Mouse (Mus musculus): Measurements from ENCODE around the gene Tmppe. TPM values are rescaled to one million over a fixed set of nuclear protein-coding genes. Genes with fewer than 3 reads are reported as not detected.

Tmppe gene
- polyA plus RNA-seq, 1 experiment from 2014 or later: 2.1 TPM

DNA sequence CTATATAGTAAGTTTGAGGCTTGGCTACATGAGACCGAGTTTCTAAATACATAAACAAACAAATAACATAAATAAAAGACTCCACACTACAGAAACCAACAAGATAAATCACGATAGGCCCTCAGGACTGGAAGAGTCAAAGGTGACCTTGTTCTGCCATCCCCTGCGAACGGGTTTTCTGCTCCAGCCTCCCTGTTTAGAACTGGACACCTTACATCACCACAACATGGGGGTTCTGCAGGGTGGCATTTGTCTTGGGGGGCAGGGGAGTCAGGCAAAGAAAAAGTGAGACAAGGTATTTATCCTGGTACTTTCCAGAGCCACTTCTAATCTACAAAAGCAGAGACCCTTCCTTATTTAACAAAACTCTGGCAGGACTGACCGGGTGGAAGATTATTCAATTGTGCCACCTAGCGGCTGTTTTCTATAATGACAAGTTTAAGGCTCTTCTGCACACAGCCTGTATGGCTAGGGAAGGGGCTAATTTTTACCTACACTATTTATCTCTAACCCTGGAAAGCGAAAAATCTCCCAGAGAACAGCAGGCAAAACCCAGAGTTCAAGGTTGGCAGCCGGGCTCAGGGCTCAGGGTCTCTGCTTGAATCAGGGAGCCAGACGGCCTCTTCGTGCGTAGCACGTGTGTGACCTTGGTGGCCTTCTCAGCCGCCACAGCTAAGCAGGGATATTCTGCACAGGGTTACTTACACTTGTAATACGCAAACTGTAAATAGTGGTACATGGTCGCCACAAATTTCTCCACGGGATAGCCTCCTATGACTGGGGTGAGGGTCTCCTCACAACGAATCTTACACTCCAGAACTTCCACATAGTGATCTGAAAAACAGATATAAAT lies 19.8 kb upstream of the Tmppe start:
- Histone ChIP-seq H3K4me1 (ENCODE audit: control insufficient read depth, insufficient read depth, low read length) (no peaks in the 10 kb centered on the region), H3K9me3 (ENCODE audit: control insufficient read depth, low read length) (no peaks in the 10 kb centered on the region), H3K4me2 (ENCODE audit: low read depth, low read length) (no peak overlapping the region), H3K27ac (replicated peaks; ENCODE audit: low read depth, low read length) (no peak overlapping the region), H3K36me3 (ENCODE audit: control insufficient read depth, insufficient read depth, low read length) (peaks cover 73% of the 10 kb centered on the region), H3K4me3 (ENCODE audit: low read depth, low read length) (no peak overlapping the region), H3K9ac (ENCODE audit: low read depth, low read length) (no peak overlapping the region), H3K27me3 (replicated peaks; ENCODE audit: control insufficient read depth, insufficient read depth, low read length) (no peaks in the 10 kb centered on the region)
- peak; percentile 63 for DNase-seq (ENCODE audit: low spot score)
- WGBS: 68% methylated on average over 17 of the region's 17 CpGs
- ATAC-seq (ENCODE audit: low read depth): peak; percentile 51; the same call in 1 of the 2 replicates

- Histone ChIP-seq H3K9me3 (ENCODE audit: control insufficient read depth, low read length) (no peaks in the 10 kb centered on the region), H3K4me2 (ENCODE audit: low read depth, low read length) (no peak overlapping the region), H3K4me1 (ENCODE audit: control insufficient read depth, insufficient read depth, low read length) (no peaks in the 10 kb centered on the region), H3K27me3 (replicated peaks; ENCODE audit: control insufficient read depth, insufficient read depth, low read length) (no peaks in the 10 kb centered on the region), H3K36me3 (ENCODE audit: control insufficient read depth, insufficient read depth, low read length) (peaks cover 65% of the 10 kb centered on the region), H3K9ac (ENCODE audit: low read depth, low read length) (no peak overlapping the region), H3K4me3 (ENCODE audit: low read depth, low read length) (no peak overlapping the region), H3K27ac (replicated peaks; ENCODE audit: low read depth, low read length) (no peak overlapping the region)
- ATAC-seq (ENCODE audit: low read depth) (no peak), DNase-seq (ENCODE audit: low spot score) (no peak)
- 89% methylated on average over 17 of the region's 17 CpGs for WGBS
These were observed 17.8 kb upstream of the Tmppe start for GRCm38 (mm10) chr9:114382936-114383710.

GRCm38 (mm10) chr9:114384691-114385090 lies 16.2 kb upstream of the Tmppe start:
- Histone ChIP-seq H3K4me2 (ENCODE audit: low read depth, low read length) (no peak overlapping the region), H3K27me3 (replicated peaks; ENCODE audit: control insufficient read depth, insufficient read depth, low read length) (no peaks in the 10 kb centered on the region), H3K9me3 (ENCODE audit: control insufficient read depth, low read length) (no peaks in the 10 kb centered on the region), H3K36me3 (ENCODE audit: control insufficient read depth, insufficient read depth, low read length) (peaks cover 57% of the 10 kb centered on the region), H3K9ac (ENCODE audit: low read depth, low read length) (no peak overlapping the region), H3K27ac (replicated peaks; ENCODE audit: low read depth, low read length) (no peak overlapping the region), H3K4me3 (ENCODE audit: low read depth, low read length) (no peak overlapping the region), H3K4me1 (ENCODE audit: control insufficient read depth, insufficient read depth, low read length) (peaks cover 3% of the 10 kb centered on the region; the same call in 1 of the 2 replicates)
- 88% methylated on average over 24 of the region's 24 CpGs for WGBS
- ATAC-seq (ENCODE audit: low read depth): no peak
- no peak for DNase-seq (ENCODE audit: low spot score)

DNA sequence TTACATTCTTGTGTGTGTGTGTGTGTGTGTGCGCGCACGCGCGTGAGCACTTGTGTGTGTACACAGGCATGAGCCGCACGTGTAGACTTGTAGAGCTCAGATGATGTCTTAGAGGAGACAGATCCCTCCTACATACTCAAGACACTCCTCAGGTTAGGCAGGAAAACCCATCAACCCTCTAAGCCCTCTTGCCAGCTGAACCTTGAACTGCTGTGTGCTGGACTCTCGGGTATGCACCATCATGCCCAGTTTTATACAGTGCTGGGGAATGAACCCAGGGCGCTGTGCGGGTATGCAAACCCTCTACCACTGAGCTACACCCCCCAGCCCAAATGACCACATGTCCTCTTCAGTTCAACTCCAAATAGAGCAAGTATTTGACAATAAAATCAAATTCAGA lies 15.7 kb upstream of the Tmppe start:
- Histone ChIP-seq H3K4me3 (ENCODE audit: low read depth, low read length) (no peak overlapping the region), H3K4me2 (ENCODE audit: low read depth, low read length) (no peak overlapping the region), H3K4me1 (ENCODE audit: control insufficient read depth, insufficient read depth, low read length) (peaks cover 3% of the 10 kb centered on the region; the same call in 1 of the 2 replicates), H3K9me3 (ENCODE audit: control insufficient read depth, low read length) (no peaks in the 10 kb centered on the region), H3K27me3 (replicated peaks; ENCODE audit: control insufficient read depth, insufficient read depth, low read length) (no peaks in the 10 kb centered on the region), H3K27ac (replicated peaks; ENCODE audit: low read depth, low read length) (no peak overlapping the region), H3K36me3 (ENCODE audit: control insufficient read depth, insufficient read depth, low read length) (peaks cover 52% of the 10 kb centered on the region), H3K9ac (ENCODE audit: low read depth, low read length) (no peak overlapping the region)
- no peak for ATAC-seq (ENCODE audit: low read depth)
- 98% methylated on average over 10 of the region's 10 CpGs for WGBS
- no peak for DNase-seq (ENCODE audit: low spot score)

DNA sequence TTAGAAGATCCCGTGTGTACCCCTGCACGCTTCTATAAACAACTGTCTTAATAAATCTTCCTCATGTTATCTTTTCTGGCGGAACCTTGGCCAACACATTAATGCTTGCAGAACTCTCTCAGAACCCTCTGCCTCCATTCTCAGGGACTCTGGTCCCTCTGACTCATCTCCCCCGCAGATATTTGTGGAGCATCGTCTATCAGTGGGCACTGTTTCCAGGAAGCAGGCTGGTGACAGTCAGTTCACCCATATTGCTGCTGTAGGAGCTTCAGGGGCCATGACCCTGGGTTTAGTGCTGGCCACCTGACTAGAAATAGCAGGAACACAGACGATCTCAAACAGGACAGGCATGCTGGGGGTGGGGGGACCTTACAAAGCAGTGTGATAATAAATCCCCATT lies 13.8 kb upstream of the Tmppe start:
- Histone ChIP-seq H3K4me3 (ENCODE audit: low read depth, low read length) (no peak overlapping the region), H3K27ac (replicated peaks; ENCODE audit: low read depth, low read length) (no peak overlapping the region), H3K4me1 (ENCODE audit: control insufficient read depth, insufficient read depth, low read length) (peaks cover 3% of the 10 kb centered on the region; the same call in 1 of the 2 replicates), H3K36me3 (ENCODE audit: control insufficient read depth, insufficient read depth, low read length) (peaks cover 41% of the 10 kb centered on the region), H3K27me3 (replicated peaks; ENCODE audit: control insufficient read depth, insufficient read depth, low read length) (no peaks in the 10 kb centered on the region), H3K9me3 (ENCODE audit: control insufficient read depth, low read length) (no peaks in the 10 kb centered on the region), H3K9ac (ENCODE audit: low read depth, low read length) (no peak overlapping the region), H3K4me2 (ENCODE audit: low read depth, low read length) (no peak overlapping the region)
- DNase-seq (ENCODE audit: low spot score): no peak
- ATAC-seq (ENCODE audit: low read depth): no peak
- 69% methylated on average over 6 of the region's 6 CpGs for WGBS

GRCm38 (mm10) chr9:114388288-114388687 lies 12.6 kb upstream of the Tmppe start:
- no peak for DNase-seq (ENCODE audit: low spot score)
- Histone ChIP-seq H3K4me3 (ENCODE audit: low read depth, low read length) (peak overlapping the region; percentile 85; the same call in 1 of the 2 replicates), H3K27me3 (replicated peaks; ENCODE audit: control insufficient read depth, insufficient read depth, low read length) (no peaks in the 10 kb centered on the region), H3K4me2 (ENCODE audit: low read depth, low read length) (peak overlapping the region; percentile 73), H3K4me1 (ENCODE audit: control insufficient read depth, insufficient read depth, low read length) (peaks cover 3% of the 10 kb centered on the region; the same call in 1 of the 2 replicates), H3K36me3 (ENCODE audit: control insufficient read depth, insufficient read depth, low read length) (peaks cover 30% of the 10 kb centered on the region), H3K27ac (replicated peaks; ENCODE audit: low read depth, low read length) (peak overlapping the region; percentile 94; the same call in 1 of the 2 replicates), H3K9ac (ENCODE audit: low read depth, low read length) (no peak overlapping the region), H3K9me3 (ENCODE audit: control insufficient read depth, low read length) (no peaks in the 10 kb centered on the region)
- WGBS: 73% methylated on average over 8 of the region's 8 CpGs
- no peak for ATAC-seq (ENCODE audit: low read depth)

GRCm38 (mm10) chr9:114388701-114389370 lies 12.1 kb upstream of the Tmppe start:
- Histone ChIP-seq H3K27ac (replicated peaks; ENCODE audit: low read depth, low read length) (peak overlapping the region; percentile 94), H3K9ac (ENCODE audit: low read depth, low read length) (no peak overlapping the region; the same call in 1 of the 2 replicates), H3K4me2 (ENCODE audit: low read depth, low read length) (peak overlapping the region; percentile 73), H3K36me3 (ENCODE audit: control insufficient read depth, insufficient read depth, low read length) (peaks cover 25% of the 10 kb centered on the region), H3K4me3 (ENCODE audit: low read depth, low read length) (peak overlapping the region; percentile 85), H3K27me3 (replicated peaks; ENCODE audit: control insufficient read depth, insufficient read depth, low read length) (no peaks in the 10 kb centered on the region), H3K4me1 (ENCODE audit: control insufficient read depth, insufficient read depth, low read length) (peaks cover 3% of the 10 kb centered on the region; the same call in 1 of the 2 replicates), H3K9me3 (ENCODE audit: control insufficient read depth, low read length) (no peaks in the 10 kb centered on the region)
- DNase-seq (ENCODE audit: low spot score): peak; percentile 26
- no peak for ATAC-seq (ENCODE audit: low read depth)
- 59% methylated on average over 3 of the region's 3 CpGs for WGBS

DNA sequence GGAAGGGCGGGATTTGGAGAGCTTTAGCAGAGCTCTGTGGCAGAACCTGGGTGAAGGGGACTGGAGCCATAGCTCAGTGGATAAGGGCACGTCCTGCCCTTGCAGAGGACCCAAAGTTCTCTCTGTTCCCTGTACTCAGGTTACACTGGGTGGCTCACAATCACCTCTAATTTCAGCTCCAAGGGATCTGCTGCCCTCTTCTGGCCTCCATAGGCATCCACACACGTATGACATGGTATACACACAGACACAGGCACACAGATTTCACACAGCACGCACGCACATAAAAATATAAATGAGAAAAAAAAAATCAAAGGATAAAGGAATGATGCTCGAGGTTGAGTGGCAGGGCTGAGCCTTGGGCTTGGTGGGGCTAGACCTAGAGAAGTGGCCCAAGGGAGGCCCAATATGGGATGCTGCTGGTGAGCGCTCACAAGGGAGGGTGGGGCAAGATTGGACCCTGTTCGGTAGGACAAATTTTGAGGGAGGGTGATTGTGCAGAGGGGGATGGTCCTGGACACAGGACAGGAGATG lies 11.5 kb upstream of the Tmppe start:
- WGBS: 71% methylated on average over 8 of the region's 8 CpGs
- no peaks in the 10 kb centered on the region for H3K9me3 ChIP-seq (ENCODE audit: control insufficient read depth, low read length)
- H3K9ac ChIP-seq (ENCODE audit: low read depth, low read length): peak overlapping the region; percentile 91; the same call in 1 of the 2 replicates
- DNase-seq (ENCODE audit: low spot score) (peak; percentile 16), ATAC-seq (ENCODE audit: low read depth) (no peak; the same call in 1 of the 2 replicates)
- H3K36me3 ChIP-seq (ENCODE audit: control insufficient read depth, insufficient read depth, low read length): peaks cover 19% of the 10 kb centered on the region
- peaks cover 3% of the 10 kb centered on the region; the same call in 1 of the 2 replicates for H3K4me1 ChIP-seq (ENCODE audit: control insufficient read depth, insufficient read depth, low read length)
- H3K27ac ChIP-seq (replicated peaks; ENCODE audit: low read depth, low read length): peak overlapping the region; percentile 94
- H3K4me3 ChIP-seq (ENCODE audit: low read depth, low read length): peak overlapping the region; percentile 85
- no peaks in the 10 kb centered on the region for H3K27me3 ChIP-seq (replicated peaks; ENCODE audit: control insufficient read depth, insufficient read depth, low read length)
- H3K4me2 ChIP-seq (ENCODE audit: low read depth, low read length): peak overlapping the region; percentile 73

Data from embryonic facial prominence, embryonic 14.5 days (tissue).